ENCODE assay signal across 8 mouse cellular contexts in the genomic region with DNA sequence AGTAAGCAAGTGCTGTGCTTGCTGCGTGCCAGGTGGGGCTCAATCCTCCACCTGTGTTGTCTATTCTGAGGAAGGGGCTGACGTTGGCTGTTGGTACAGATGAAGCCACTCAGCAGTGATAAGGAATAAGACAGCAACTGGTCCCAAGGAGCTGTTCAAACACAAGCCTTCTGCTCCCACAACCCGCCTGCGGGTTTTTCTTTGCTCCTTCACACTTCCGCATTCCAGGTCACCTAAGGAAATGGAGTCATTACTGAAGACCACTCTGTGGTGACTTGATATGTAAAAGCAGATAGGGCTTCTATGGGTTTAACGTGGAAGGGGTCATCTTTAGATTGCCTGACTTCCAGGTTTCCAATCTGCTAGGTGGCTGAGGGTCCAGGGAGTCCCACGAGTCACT. TPM values are rescaled to one million over a fixed set of nuclear protein-coding genes. Genes with fewer than 3 reads are reported as not detected.
A peak's percentile ranks its signal among the peaks of the same experiment; 100 is the strongest.
DNase-seq lines count a peak whose midpoint lies in the region; ATAC-seq and TF ChIP-seq lines count a peak whose summit lies in the region.

No protein-coding gene starts in this region.

- no peak for DNase-seq in gastrocnemius, adult 2 months
- no peak for DNase-seq in gastrocnemius, postnatal 4 days (ENCODE audit: low spot score in 2 of 2)
- no peak for DNase-seq in lung, adult 2 months
- no peak for DNase-seq in lung, postnatal 14 days
- DNase-seq in cerebellum, adult 18-20 months: no peak
- DNase-seq in Muller cell, postnatal 12 days (ENCODE audit: inconsistent ontology term): no peak

- intact Hi-C loops in gastrocnemius, adult 2 months (cut with DNase I): no loop called here

- peak overlapping the region; percentile 29; the same call in 1 of the 2 replicates for H3K9ac ChIP-seq in intestine, embryonic 15.5 days

- peak overlapping the region; percentile 91 for H3K27ac ChIP-seq in gastrocnemius, adult 2 months
- peak overlapping the region; percentile 82 for H3K27ac ChIP-seq in intestine, embryonic 15.5 days
- H3K27ac ChIP-seq in small intestine, adult 2 months (ENCODE audit: insufficient read depth, low read depth, low read length): peak overlapping the region; percentile 91

- TF ChIP-seq POLR2A in lung, adult 2 months (IDR thresholded peaks at IDR 0.05; ENCODE audit: borderline replicate concordance, extremely low read depth, low read depth, low read length): no peak
- TF ChIP-seq POLR2A in small intestine, adult 2 months (IDR thresholded peaks at IDR 0.05; ENCODE audit: low read depth, low read length): no peak

- H3K4me1 ChIP-seq in lung, adult 2 months (ENCODE audit: control insufficient read depth, insufficient read depth, low read length): peaks cover 36% of the 10 kb centered on the region
- peaks cover 54% of the 10 kb centered on the region for H3K4me1 ChIP-seq in intestine, embryonic 15.5 days (replicated peaks)
- H3K4me1 ChIP-seq in small intestine, adult 2 months (ENCODE audit: control insufficient read depth, insufficient read depth, insufficient read length, low read length): peaks cover 3% of the 10 kb centered on the region

- peak overlapping the region; percentile 74 for H3K4me2 ChIP-seq in intestine, embryonic 15.5 days (replicated peaks)

- no peaks in the 10 kb centered on the region for H3K27me3 ChIP-seq in intestine, embryonic 15.5 days (replicated peaks)
- H3K27me3 ChIP-seq in small intestine, adult 2 months (ENCODE audit: control insufficient read depth, insufficient read depth, low read length): no peaks in the 10 kb centered on the region

- no peak for TF ChIP-seq CTCF in gastrocnemius, adult 2 months (IDR thresholded peaks at IDR 0.05)
- TF ChIP-seq CTCF in lung, adult 2 months (IDR thresholded peaks at IDR 0.05; ENCODE audit: insufficient read depth, low read length): no peak
- no peak for TF ChIP-seq CTCF in small intestine, adult 2 months (IDR thresholded peaks at IDR 0.05; ENCODE audit: extremely low read depth, insufficient read length, insufficient replicate concordance, low read depth, low read length)

- ATAC-seq in intestine, embryonic 15.5 days: 0 out of 2 replicates have a peak, but pooled peaks have one; percentile 6

- no peaks in the 10 kb centered on the region for H3K9me3 ChIP-seq in intestine, embryonic 15.5 days

- 18% methylated on average over 7 of the region's 7 CpGs for WGBS in lung, adult 2 months
- 34% methylated on average over 7 of the region's 7 CpGs for WGBS in intestine, embryonic 15.5 days
- WGBS in small intestine, adult 2 months: 67% methylated on average over 7 of the region's 7 CpGs

- no peaks in the 10 kb centered on the region for H3K36me3 ChIP-seq in intestine, embryonic 15.5 days
- H3K36me3 ChIP-seq in small intestine, adult 2 months (ENCODE audit: control insufficient read depth, insufficient read depth, low read length): no peaks in the 10 kb centered on the region

- H3K4me3 ChIP-seq in gastrocnemius, adult 2 months: peak overlapping the region; percentile 85
- peak overlapping the region; percentile 31 for H3K4me3 ChIP-seq in lung, adult 2 months (replicated peaks; ENCODE audit: extremely low read depth, low read depth, low read length)
- peak overlapping the region; percentile 57 for H3K4me3 ChIP-seq in intestine, embryonic 15.5 days (replicated peaks)
- peak overlapping the region; percentile 26; the same call in 1 of the 2 replicates for H3K4me3 ChIP-seq in small intestine, adult 2 months (ENCODE audit: low read depth, low read length)

RNA-seq across cellular contexts. Expression of a gene that starts 11.5 kb away (rescaled TPM):
- total RNA-seq in gastrocnemius, adult 2 months (2021): 10 to 100 TPM; 18.9 to 25.0 TPM
- total RNA-seq in gastrocnemius, postnatal 4 days (2021): 100 to 1,000 TPM; 109 to 114 TPM
- polyA plus RNA-seq in lung, adult 2 months (2012; rRNA removed): 556 and 717 TPM in 2 replicates
- 203 and 215 TPM in 2 replicates for polyA plus RNA-seq in intestine, embryonic 15.5 days (2015; fragmentation: Nextera tagmentation; extraction: Ambion mirVana)
- 140 and 147 TPM in 2 replicates for polyA plus RNA-seq in small intestine, adult 2 months (2012; rRNA removed)

RNA-seq across cellular contexts. Expression of a gene that starts 34.5 kb away (rescaled TPM):
- 100 to 1,000 TPM in 1 of 2 experiments, 10 to 100 TPM in 1; 78.0 to 140 TPM for total RNA-seq in gastrocnemius, adult 2 months (2021)
- 10 to 100 TPM; 30.6 to 38.0 TPM for total RNA-seq in gastrocnemius, postnatal 4 days (2021)
- 98.6 and 156 TPM in 2 replicates for polyA plus RNA-seq in lung, adult 2 months (2012; rRNA removed)
- polyA plus RNA-seq in intestine, embryonic 15.5 days (2015; fragmentation: Nextera tagmentation; extraction: Ambion mirVana): 44.5 and 44.6 TPM in 2 replicates
- 8.7 and 10.5 TPM in 2 replicates for polyA plus RNA-seq in small intestine, adult 2 months (2012; rRNA removed)

RNA-seq across cellular contexts. Expression of a gene that starts 47.8 kb away (rescaled TPM):
- 100 to 1,000 TPM; 184 to 604 TPM for total RNA-seq in gastrocnemius, adult 2 months (2021)
- 100 to 1,000 TPM; 298 to 331 TPM for total RNA-seq in gastrocnemius, postnatal 4 days (2021)
- 0.26 and 1.5 TPM in 2 replicates for polyA plus RNA-seq in lung, adult 2 months (2012; rRNA removed)
- 5.4 and 8.3 TPM in 2 replicates for polyA plus RNA-seq in intestine, embryonic 15.5 days (2015; fragmentation: Nextera tagmentation; extraction: Ambion mirVana)
- polyA plus RNA-seq in small intestine, adult 2 months (2012; rRNA removed): 0.42 and 5.0 TPM in 2 replicates

Comparison
In these comparisons a context has a peak if more than half of its experiments do, and no peak if none do; other contexts are left out.
1. H3K4me3 ChIP-seq: peak in every context shown above with its lines; median percentile 85 in gastrocnemius, adult 2 months; 57 in intestine, embryonic 15.5 days; 31 in lung, adult 2 months; 26 in small intestine, adult 2 months.